Mouse (Mus musculus) central nervous system, embryonic 18 days (tissue): ENCODE measurements around the gene C1ql4. TPM values are rescaled to one million over a fixed set of nuclear protein-coding genes. Genes with fewer than 3 reads are reported as not detected.

Source experiments
- polyA plus RNA-seq: library from polyadenylated mRNA; depleted of rRNA; stranded (reverse); fragments of >200 nt; gene quantifications from 2 replicates; pipeline ENCODE4 v1.2.3, GENCODE M21; 2012; rRNA removed

The C1ql4 gene
- 4.2 and 4.5 TPM in 2 replicates for polyA plus RNA-seq

GRCm38 (mm10) chr15:99087253-99088075, at the start of gene C1ql4:
C1ql4 (minus strand) TSS chr15:99087817.

GRCm38 (mm10) chr15:99125711-99126080, 38.1 kb upstream of the C1ql4 start, which contains the start of gene Spats2:
Spats2 (plus strand) TSS chr15:99125916.

GRCm38 (mm10) chr15:99092870-99093269, 5.3 kb upstream of the C1ql4 start, which contains the start of gene Dnajc22:
Dnajc22 (plus strand) TSS chr15:99093170.

GRCm38 (mm10) chr15:99074019-99074599, 13.5 kb downstream of the C1ql4 start, which contains the start of gene Troap:
Troap (plus strand) TSS chr15:99074575.

GRCm38 (mm10) chr15:99055040-99055439, 32.6 kb downstream of the C1ql4 start, which contains the start of gene Prph:
Prph (plus strand) TSS chr15:99055174.

Other genes starting within 250 kb of the C1ql4 start
- gene Kmt2d, start 216.6 kb downstream of the C1ql4 start, polyA plus RNA-seq: 21.3 and 24.1 TPM in 2 replicates
- 47.9 and 49.9 TPM in 2 replicates for gene Rhebl1, start 193.3 kb downstream of the C1ql4 start, polyA plus RNA-seq
- 0.39 and 1.5 TPM in 2 replicates for gene Dhh, start 189.3 kb downstream of the C1ql4 start, polyA plus RNA-seq
- 75.4 and 86.9 TPM in 2 replicates for gene Lmbr1l, start 169.6 kb downstream of the C1ql4 start, polyA plus RNA-seq
- gene Tuba1b, start 153.3 kb downstream of the C1ql4 start, polyA plus RNA-seq: 1,779 and 1,791 TPM in 2 replicates
- gene Gm49450, start 134.3 kb downstream of the C1ql4 start, polyA plus RNA-seq: 384 and 475 TPM in 2 replicates
- gene Tuba1a, start 134.1 kb downstream of the C1ql4 start, polyA plus RNA-seq: 10,267 and 11,281 TPM in 2 replicates
- 32.6 and 36.8 TPM in 2 replicates for gene Tuba1c, start 57.9 kb downstream of the C1ql4 start, polyA plus RNA-seq
- gene Prph, start 32.6 kb downstream of the C1ql4 start, polyA plus RNA-seq: 7.2 and 58.2 TPM in 2 replicates
- 5.7 and 7.4 TPM in 2 replicates for gene Troap, start 13.2 kb downstream of the C1ql4 start, polyA plus RNA-seq
- 0.54 and 0.68 TPM in 2 replicates for gene Dnajc22, start 5.4 kb upstream of the C1ql4 start, polyA plus RNA-seq
- 37.9 and 39.9 TPM in 2 replicates for gene Spats2, start 38.1 kb upstream of the C1ql4 start, polyA plus RNA-seq
- gene Kcnh3, start 137.0 kb upstream of the C1ql4 start, polyA plus RNA-seq: 12.2 and 12.6 TPM in 2 replicates
- 142 and 145 TPM in 2 replicates for gene Mcrs1, start 164.1 kb upstream of the C1ql4 start, polyA plus RNA-seq
- 181 and 191 TPM in 2 replicates for gene Prpf40b, start 207.3 kb upstream of the C1ql4 start, polyA plus RNA-seq
- gene Fam186b, start 208.1 kb upstream of the C1ql4 start, polyA plus RNA-seq: 0.58 and 0.78 TPM in 2 replicates